Mouse (Mus musculus) hindbrain, embryonic 15.5 days (tissue): ENCODE measurements around the gene Ednrb. TPM values are rescaled to one million over a fixed set of nuclear protein-coding genes. Genes with fewer than 3 reads are reported as not detected.
"Not testable (repeated sequence)": the region's sequence is repeated elsewhere in the genome, so short reads cannot be mapped to it uniquely, and the experiment has no call there.

ENCODE experiments used
- ATAC-seq: fragments of 200-750 bp; cut with Nextera tagmentation; 2 replicates; pipeline ENCODE4 v1.8.0; 2017; ENCODE audit warnings: low read depth, moderate number of reproducible peaks, moderate TSS enrichment; ENCODE audit not compliant: low FRiP score
- H3K27ac ChIP-seq: fragments of 300-500 bp; sonication (generic); replicated peaks from 2 replicates; pipeline ENCODE4 v1.5.1; 2015; ENCODE audit warnings: mild to moderate bottlenecking, inconsistent platforms
- H3K27me3 ChIP-seq: fragments of 300-500 bp; sonication (generic); 2 replicates; pipeline ENCODE4 v1.6.1; 2015; ENCODE audit warnings: control low read depth, inconsistent platforms
- H3K36me3 ChIP-seq: fragments of 300-500 bp; sonication (generic); 2 replicates; pipeline ENCODE4 v1.6.1; 2015; ENCODE audit warnings: control low read depth, inconsistent platforms
- H3K4me1 ChIP-seq: fragments of 300-500 bp; sonication (generic); replicated peaks from 2 replicates; pipeline ENCODE4 v1.6.1; 2015; ENCODE audit warnings: control low read depth, inconsistent platforms
- H3K4me2 ChIP-seq: fragments of 300-500 bp; sonication (generic); 2 replicates; pipeline ENCODE4 v1.6.1; 2015; ENCODE audit warnings: moderate library complexity, mild to moderate bottlenecking, inconsistent platforms
- H3K4me3 ChIP-seq: fragments of 300-500 bp; sonication (generic); 2 replicates; pipeline ENCODE4 v1.5.1; 2015; ENCODE audit warnings: mild to moderate bottlenecking, inconsistent platforms
- H3K9ac ChIP-seq: fragments of 300-500 bp; sonication (generic); 2 replicates; pipeline ENCODE4 v1.6.1; 2015; ENCODE audit warnings: inconsistent platforms
- H3K9me3 ChIP-seq: fragments of 300-500 bp; sonication (generic); 2 replicates; pipeline ENCODE4 v1.6.1; 2016; ENCODE audit warnings: control low read depth, inconsistent platforms
- WGBS: fragments of 180-500 bp; shearing (Covaris S2); methylation state at CpG from one replicate; pipeline ENCODE4 v1.1.7; 2015; 5-methylcytosine and 5-hydroxymethylcytosine counted together
- polyA plus RNA-seq: library from polyadenylated mRNA; unstranded; fragments of >200 nt; fragmentation: Nextera tagmentation; extraction: Ambion mirVana; gene quantifications from 2 replicates; pipeline ENCODE4 v1.2.1, GENCODE M21; 2015

Gene Ednrb
- polyA plus RNA-seq, 1 experiment from 2014 or later: 131 TPM

- WGBS: 83% methylated on average over 9 of the region's 9 CpGs
These were observed 58.9 kb downstream of the Ednrb start for GRCm38 (mm10) chr14:103785096-103785965.

GRCm38 (mm10) chr14:103780336-103780735, 63.9 kb downstream of the Ednrb start:
- H3K9ac ChIP-seq, ATAC-seq, H3K4me3 ChIP-seq, H3K27ac ChIP-seq, H3K36me3 ChIP-seq, H3K9me3 ChIP-seq, H3K27me3 ChIP-seq: not testable (repeated sequence)
- H3K4me1 ChIP-seq: peaks cover 20% of the 10 kb centered on the region
- 0 out of 2 replicates have a peak overlapping the region, but pooled peaks have one; percentile 62 for H3K4me2 ChIP-seq
- 90% methylated on average over 6 of the region's 6 CpGs for WGBS

More at GRCm38 (mm10) chr14:103785096-103785965, 58.9 kb downstream of the Ednrb start:
- Histone ChIP-seq H3K27ac (no peak overlapping the region), H3K4me3 (no peak overlapping the region), H3K9ac (no peak overlapping the region), H3K36me3 (no peaks in the 10 kb centered on the region), H3K4me1 (no peaks in the 10 kb centered on the region), H3K4me2 (no peak overlapping the region), H3K27me3 (no peaks in the 10 kb centered on the region), H3K9me3 (no peaks in the 10 kb centered on the region)
- no peak for ATAC-seq

DNA sequence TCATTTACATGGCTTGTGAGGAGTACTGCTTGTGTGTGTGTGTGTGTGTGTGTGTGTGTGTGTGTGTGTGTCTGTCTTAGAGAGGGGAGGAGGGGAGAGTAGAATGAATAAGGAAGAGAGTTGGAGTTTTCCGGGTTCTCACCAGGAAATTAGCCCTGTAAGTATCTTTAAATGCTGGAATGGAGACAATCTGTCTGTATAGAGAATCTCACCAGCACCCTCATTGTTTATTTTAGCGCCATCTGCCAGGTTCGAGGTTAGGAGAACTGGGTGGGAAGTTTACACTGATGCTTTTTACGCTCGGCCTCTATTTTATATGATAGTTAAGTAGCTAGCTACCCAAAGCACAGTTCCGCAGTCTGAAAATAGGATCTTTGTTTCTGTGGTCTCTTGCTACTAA, 64.9 kb downstream of the Ednrb start:
- Histone ChIP-seq H3K27me3 (no peaks in the 10 kb centered on the region), H3K27ac (peak overlapping the region; percentile 79), H3K4me1 (peaks cover 20% of the 10 kb centered on the region), H3K9me3 (no peaks in the 10 kb centered on the region), H3K9ac (no peak overlapping the region), H3K4me3 (peak overlapping the region; percentile 29), H3K36me3 (no peaks in the 10 kb centered on the region), H3K4me2 (peak overlapping the region; percentile 62)
- ATAC-seq: peak; percentile 34
- 50% methylated on average over 6 of the region's 6 CpGs for WGBS

DNA sequence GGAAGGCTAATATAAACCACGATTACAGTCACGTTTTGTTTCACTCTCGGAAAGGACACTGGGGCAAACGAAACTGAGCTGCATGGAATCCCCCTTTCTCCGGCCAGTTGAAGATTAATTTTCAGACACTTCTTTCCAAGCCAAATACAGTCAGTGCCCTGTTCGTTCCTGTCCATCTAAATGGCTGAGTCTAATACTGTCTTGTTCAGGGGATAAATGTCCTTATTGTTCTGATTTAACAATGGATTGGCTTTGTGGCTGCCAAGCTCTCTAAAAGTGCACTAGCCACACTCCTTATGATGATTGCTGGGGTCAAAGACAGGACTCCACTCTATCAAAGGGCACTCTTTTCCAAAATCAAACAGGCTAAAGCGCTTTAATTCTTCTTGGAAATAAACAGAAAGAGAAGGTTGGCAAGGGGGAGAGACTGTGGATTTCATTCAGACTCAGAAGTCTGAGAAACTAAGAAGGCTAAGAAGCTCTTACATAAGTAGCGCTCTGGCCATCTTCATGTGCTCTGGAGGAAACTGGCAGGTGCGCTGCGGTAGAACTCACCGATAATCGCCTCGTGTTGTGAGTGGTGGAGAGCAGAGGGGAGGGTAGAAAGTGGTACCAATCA, 65.6 kb downstream of the Ednrb start:
- H3K27ac ChIP-seq: peak overlapping the region; percentile 79
- peak overlapping the region; percentile 20 for H3K9ac ChIP-seq
- H3K27me3 ChIP-seq: no peaks in the 10 kb centered on the region
- ATAC-seq: peak; percentile 85
- no peaks in the 10 kb centered on the region for H3K9me3 ChIP-seq
- H3K36me3 ChIP-seq: no peaks in the 10 kb centered on the region
- 19% methylated on average over 13 of the region's 13 CpGs for WGBS
- peak overlapping the region; percentile 29 for H3K4me3 ChIP-seq
- peaks cover 20% of the 10 kb centered on the region for H3K4me1 ChIP-seq
- peak overlapping the region; percentile 62 for H3K4me2 ChIP-seq

- Histone ChIP-seq H3K4me2 (peak overlapping the region; percentile 62), H3K36me3 (no peaks in the 10 kb centered on the region), H3K9ac (peak overlapping the region; percentile 20), H3K4me1 (peaks cover 20% of the 10 kb centered on the region), H3K27me3 (no peaks in the 10 kb centered on the region), H3K9me3 (no peaks in the 10 kb centered on the region), H3K27ac (peak overlapping the region; percentile 79), H3K4me3 (peak overlapping the region; percentile 29)
- WGBS: 6% methylated on average over 12 of the region's 12 CpGs
- peak; percentile 85 for ATAC-seq
These were observed 66.2 kb downstream of the Ednrb start for GRCm38 (mm10) chr14:103778009-103778431.

DNA sequence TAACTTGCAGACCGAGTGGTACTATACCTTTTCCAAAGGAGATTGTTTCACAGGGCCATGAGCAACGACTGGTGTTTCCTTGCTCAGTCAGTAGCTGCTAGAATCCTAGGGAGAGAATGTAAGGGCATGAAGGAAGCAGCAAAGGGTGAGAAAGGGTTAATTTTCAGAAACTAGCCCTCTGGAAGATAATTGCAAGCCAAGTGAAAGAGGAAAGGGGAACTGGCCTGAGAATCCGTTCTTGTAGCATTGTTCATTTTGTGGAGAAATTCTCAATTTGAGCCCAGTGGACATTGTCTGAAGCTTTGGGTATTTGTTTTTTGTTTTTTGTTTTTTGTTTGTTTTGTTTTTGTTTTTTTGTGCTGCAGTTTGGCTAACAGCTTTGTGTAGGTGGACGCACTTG, 66.8 kb downstream of the Ednrb start:
- Histone ChIP-seq H3K4me1 (peaks cover 20% of the 10 kb centered on the region), H3K27ac (peak overlapping the region; percentile 79), H3K36me3 (no peaks in the 10 kb centered on the region), H3K9ac (no peak overlapping the region), H3K27me3 (no peaks in the 10 kb centered on the region), H3K4me2 (no peak overlapping the region), H3K9me3 (no peaks in the 10 kb centered on the region), H3K4me3 (no peak overlapping the region)
- no peak for ATAC-seq
- 35% methylated on average over 4 of the region's 4 CpGs for WGBS

DNA sequence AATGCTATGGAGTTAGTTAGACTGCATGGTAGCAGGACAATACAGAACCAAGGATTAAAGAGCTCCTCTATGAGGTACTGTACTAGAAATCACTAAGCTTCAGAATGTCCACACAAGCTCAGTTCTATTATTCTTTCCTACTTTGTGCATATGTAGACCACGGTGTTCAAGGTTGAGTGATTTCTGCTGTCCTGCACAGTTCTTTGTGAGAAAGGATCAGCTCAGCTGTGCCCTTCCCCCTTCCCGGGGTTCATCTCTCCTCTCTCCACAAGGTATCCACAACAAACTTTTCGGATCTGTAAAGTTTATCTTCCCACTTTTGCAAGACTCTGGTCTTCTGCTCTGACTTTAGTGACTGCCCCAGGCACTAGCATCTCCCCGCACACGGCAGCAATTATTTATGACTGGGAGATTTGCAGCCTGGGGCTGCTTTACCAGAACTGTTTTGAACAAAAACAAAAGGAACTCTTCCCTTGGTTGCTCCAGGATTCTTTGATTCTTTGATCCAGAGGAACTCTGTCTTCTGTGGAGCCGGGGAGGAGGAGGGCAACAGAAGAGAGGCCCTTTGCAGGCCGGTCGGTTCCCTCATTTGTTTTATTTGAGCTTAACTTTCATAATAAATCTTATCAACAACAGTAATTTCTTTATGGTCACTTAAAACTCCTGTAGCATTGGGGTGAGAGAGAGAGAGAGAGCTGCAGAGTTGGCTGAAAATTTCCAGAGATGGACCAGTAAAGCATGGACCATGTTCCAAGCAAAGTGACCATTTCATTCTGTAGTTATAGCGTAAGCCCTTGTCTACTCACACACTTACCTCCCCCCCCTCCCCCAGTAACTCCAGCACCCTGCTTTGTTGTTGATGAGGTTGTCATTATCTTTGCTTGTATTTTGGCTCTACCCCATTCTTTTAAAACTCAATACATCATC, 74.6 kb downstream of the Ednrb start:
- 30% methylated on average over 9 of the region's 9 CpGs for WGBS
- H3K4me3 ChIP-seq: no peak overlapping the region
- no peak overlapping the region for H3K27ac ChIP-seq
- H3K27me3 ChIP-seq: no peaks in the 10 kb centered on the region
- H3K9me3 ChIP-seq: no peaks in the 10 kb centered on the region
- no peaks in the 10 kb centered on the region for H3K36me3 ChIP-seq
- H3K9ac ChIP-seq: no peak overlapping the region
- ATAC-seq: no peak
- no peaks in the 10 kb centered on the region for H3K4me1 ChIP-seq
- H3K4me2 ChIP-seq: no peak overlapping the region

DNA sequence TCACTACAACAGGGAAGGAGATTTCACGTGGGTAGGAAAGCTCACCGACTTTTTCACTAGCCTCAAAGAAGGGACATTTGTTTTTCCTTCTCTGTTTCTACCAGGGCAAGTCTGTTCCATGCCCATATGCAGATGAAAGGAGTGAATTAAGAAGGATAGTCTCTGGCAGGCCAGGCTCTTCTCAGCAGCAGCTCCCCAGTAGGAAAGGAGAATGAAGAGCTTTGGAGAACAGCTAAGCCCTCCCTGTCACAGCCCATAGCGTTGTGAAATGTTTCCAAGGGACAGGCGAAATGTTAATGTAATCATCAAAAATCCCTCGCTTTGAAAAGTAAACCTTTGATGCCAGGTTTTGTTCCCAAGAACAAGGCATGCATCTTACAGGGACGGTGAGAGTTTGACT, 76.7 kb downstream of the Ednrb start:
- no peak overlapping the region for H3K27ac ChIP-seq
- H3K4me1 ChIP-seq: no peaks in the 10 kb centered on the region
- no peak for ATAC-seq
- no peaks in the 10 kb centered on the region for H3K27me3 ChIP-seq
- no peak overlapping the region for H3K4me3 ChIP-seq
- H3K4me2 ChIP-seq: no peak overlapping the region
- no peak overlapping the region for H3K9ac ChIP-seq
- H3K36me3 ChIP-seq: no peaks in the 10 kb centered on the region
- 57% methylated on average over 6 of the region's 6 CpGs for WGBS
- no peaks in the 10 kb centered on the region for H3K9me3 ChIP-seq

Other genes starting within 250 kb of the Ednrb start
- gene Slain1, start 194.2 kb downstream of the Ednrb start, polyA plus RNA-seq: 18.4 and 21.1 TPM in 2 replicates